Mouse (Mus musculus): ENCODE results near the gene Cd80.

The Cd80 gene

GRCm38 (mm10) chr16:38538716-38539380 is 83.5 kb downstream of the Cd80 start:
- no peak for TF ChIP-seq POU5F1 (IDR thresholded peaks at IDR 0.05; ENCODE audit: borderline replicate concordance, low read length)
- no peaks in the 10 kb centered on the region for H3K27me3 ChIP-seq (ENCODE audit: insufficient read depth, low read length)
- no peaks in the 10 kb centered on the region for H3K9me3 ChIP-seq (ENCODE audit: low read length)
- H3K36me3 ChIP-seq (ENCODE audit: insufficient read depth, low read length): peaks cover 86% of the 10 kb centered on the region
- peaks cover 47% of the 10 kb centered on the region for H3K4me1 ChIP-seq (replicated peaks; ENCODE audit: low read depth, low read length)
- H3K4me3 ChIP-seq (replicated peaks; ENCODE audit: low read length): peak overlapping the region; percentile 43

Data from E14TG2a.4 (cell line).